Mouse (Mus musculus) olfactory bulb, adult 2 months (tissue): ENCODE results near the gene 1500011B03Rik.
A peak's percentile ranks its signal among the peaks of the same experiment; 100 is the strongest.

Source experiments
- CTCF ChIP-seq: fragments of 200-500 bp; IDR thresholded peaks from 2 replicates; pipeline ENCODE4 v1.5.1; 2012; ENCODE audit warnings: low read depth, mild to moderate bottlenecking, low read length, moderate library complexity; ENCODE audit not compliant: insufficient read depth
- POLR2A ChIP-seq: fragments of 200-500 bp; IDR thresholded peaks from 2 replicates; pipeline ENCODE4 v1.6.1; 2012; ENCODE audit warnings: mild to moderate bottlenecking, low read depth, low read length, moderate library complexity; ENCODE audit not compliant: insufficient read depth

DNA sequence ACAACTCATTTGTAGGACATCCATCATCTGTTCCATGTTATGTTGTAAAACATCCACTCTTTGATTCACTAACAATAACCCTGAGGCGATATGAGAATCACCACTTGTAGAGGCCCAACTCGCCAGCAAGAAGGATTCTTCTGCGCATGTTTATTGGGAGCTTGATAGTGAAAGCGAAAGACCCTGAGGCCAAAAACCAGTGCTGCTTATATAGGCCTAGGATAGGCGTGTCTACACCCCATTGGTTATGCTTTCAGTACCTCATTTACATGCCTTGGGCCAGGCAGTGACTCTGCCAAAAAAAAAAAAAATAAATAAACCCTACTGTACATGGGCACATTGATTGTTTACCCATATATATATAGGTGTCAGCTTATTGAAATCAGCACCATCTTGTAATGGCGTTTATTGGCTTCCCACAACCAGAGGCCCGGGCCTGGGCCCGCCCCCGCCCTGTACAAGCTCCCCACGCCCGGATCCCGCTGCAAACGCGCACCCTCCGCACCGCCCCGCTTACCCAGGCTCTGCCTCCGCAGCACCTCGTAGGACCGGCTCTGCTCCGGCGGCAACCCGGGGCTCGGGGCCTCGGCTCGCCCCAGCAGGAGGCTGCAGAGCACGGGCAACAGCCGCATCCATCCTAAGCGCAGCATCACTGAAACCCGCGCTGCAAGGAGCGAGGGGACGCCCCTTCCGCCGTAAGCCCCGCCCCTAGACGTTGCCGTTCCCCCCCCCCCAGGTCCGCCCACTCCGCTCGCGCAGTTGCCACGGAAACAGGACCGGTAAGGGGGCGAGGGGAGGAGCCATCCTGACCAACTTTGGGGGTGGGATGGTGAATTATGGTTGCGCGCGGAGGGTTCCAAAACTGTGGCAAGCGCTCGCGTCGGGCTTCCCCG is at the start of gene 1500011B03Rik:
- TF ChIP-seq CTCF (no peak), POLR2A (peak; percentile 62; the same call in 1 of the 2 replicates)
